Mouse (Mus musculus) ES-Bruce4 (cell line): Measurements from ENCODE around the gene Mast4.

Experiments used
- CTCF ChIP-seq: IDR thresholded peaks from one replicate; pipeline ENCODE4 v1.8.1; 2011; ENCODE audit warnings: low read depth, low read length
- POLR2A ChIP-seq: IDR thresholded peaks from one replicate; pipeline ENCODE4 v1.8.1; 2011; ENCODE audit warnings: low read length; ENCODE audit not compliant: insufficient read depth

DNA sequence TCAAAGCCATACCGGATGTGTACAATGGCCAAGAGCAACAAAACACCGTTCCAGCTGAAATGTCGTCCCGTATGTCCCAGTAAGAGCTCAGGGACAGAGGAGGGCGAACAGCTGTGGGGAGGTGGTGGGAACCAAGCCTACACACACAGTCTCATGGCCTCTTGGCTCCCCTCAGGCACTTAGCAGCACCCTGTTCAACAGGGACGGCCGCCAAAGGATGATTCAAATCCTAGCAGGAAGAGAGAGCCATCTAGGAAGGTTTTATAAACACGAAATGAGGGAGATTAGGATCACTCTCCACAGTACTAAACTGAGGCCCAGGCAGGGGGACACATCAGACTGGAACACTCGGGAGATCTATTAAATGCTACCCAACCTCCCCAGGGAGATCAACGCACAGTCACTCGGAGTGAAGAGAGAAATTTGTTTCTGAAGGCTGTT is 122.8 kb downstream of the Mast4 start:
- TF ChIP-seq CTCF = no peak
- TF ChIP-seq POLR2A = no peak
